Mouse (Mus musculus): ENCODE measurements around the gene Aim2.

Aim2 gene

DNA sequence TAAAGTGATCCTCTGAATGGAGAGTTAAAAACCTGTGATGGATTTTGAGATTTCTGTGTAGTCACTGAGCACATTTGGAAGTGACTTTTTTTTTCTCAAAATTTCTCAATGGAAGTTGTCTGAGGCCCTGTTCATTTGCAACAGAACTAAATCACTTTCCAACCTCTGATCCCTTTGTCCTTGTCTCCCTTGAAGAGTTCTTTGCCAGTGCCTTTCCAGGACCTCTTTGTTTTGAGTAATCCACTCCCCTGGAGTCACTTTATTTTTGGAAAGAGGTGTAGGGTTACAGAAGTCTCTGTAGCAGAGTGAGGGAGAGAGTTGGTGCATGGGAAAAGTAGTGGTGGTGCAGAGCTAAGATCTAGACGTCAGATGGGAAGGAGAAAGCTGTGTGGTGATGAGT, 2.2 kb upstream of the Aim2 start:
- DNase-seq = no peak

DNA sequence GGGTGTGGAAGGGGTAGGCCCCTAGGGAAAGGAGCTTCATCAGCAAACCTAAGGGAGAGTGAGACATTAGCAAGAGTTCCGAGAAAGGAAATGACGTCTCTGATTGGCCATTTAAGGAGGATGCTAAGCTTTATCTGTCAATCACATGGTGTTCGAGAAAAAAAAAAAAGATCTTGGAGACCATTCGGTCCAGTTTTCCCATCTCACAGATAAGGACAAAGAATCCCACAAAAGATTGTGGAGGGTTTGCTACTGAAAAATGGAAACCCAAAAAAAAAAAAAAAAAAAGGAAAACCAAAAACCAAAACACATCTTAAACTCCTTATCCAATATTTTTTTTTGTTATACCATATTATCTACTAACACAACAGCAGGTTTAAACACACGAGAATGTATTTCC, 1.5 kb upstream of the Aim2 start:
- DNase-seq = no peak

DNA sequence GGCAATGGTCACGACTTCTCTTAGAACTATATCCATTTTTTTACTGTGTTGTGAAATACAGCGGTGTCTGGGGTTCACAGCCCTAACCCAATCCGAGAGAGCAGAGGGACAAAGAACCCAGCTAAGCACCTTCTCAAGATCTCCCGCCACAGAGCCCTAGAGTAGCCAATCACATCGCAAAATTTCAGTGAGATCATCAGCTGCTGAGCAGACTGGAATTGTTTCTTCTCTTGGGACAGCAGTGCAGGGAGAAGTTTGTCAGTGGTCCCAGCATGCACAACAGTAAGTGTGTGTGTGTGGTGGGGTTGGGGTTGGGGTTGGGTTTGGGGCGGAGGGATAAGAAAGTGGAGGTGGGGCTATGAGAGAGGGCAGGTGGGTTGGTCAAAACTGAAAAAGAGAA, 733 bp upstream of the Aim2 start:
- DNase-seq = no peak

DNA sequence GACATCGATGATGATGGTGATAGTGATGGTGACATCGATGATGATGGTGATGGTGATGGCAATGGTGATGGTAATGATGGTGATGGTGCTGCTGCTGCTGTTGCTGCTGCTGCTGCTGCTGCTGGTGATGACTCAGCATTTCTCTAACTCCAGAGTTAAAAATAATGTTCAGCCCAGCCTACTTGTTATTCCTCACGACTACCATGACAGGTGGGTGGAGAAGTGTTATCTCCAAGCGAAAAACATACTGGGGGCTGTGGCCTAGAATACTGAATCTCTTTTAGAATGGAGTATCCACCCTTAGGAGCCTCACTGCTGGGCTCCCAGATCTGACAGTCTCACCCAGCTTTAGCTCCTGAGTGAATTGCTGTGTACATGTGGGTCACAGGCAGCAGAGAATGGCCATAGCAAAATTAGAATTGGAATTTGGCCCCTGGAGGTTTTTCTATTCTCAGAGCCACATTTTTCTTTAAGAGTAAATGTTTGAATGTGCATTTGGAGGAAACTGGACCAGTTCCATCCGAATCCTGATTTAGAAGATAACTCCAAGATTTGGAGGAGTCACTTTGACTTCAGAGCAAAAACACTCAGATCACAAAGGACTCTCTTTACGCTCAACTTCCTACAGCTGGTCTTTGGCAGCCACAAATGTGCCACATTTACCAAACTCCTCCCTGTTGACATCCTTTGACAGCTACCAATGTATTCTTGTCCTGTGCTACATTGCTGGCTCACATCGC, 4.6 kb downstream of the Aim2 start:
- DNase-seq = no peak

DNA sequence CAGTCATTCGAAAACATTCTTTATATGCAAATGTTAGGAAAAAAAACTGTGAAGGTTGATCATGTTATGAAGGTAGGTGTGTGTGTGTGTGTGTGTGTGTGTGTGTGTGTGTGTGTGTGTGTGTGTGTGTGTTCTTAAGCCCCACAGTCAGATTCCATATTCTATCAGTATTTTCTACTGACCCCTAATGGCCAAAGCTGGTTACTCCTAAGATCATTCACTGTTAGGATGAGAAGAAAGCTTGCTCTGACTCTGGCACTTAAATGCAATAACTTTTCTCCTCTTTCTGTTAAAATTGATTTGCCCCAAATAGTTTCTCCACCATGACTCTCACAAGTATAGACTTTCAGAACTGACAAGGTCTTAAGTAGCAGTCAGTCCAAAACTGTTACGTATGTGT, 6.0 kb downstream of the Aim2 start:
- no peak for DNase-seq

DNA sequence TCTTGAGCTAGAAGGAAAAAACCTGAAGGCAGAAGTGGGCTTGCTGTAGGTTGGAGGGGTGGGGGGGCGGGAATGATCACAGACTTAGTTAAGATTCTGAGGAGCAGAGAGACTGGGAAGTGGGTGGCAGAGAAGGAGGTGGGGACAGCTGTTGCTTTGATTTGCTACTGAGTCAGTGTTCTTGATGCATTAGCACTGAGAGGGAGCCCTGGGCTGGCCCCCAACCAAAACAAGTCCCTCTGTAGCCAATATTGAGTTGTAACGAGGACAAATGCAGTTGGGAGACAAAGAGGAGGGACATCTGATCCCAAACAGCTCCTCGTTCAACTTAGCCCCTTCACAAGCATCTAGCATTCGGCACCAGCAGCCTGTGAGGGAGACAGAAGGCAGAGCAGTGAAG, 7.1 kb downstream of the Aim2 start:
- DNase-seq = no peak

DNA sequence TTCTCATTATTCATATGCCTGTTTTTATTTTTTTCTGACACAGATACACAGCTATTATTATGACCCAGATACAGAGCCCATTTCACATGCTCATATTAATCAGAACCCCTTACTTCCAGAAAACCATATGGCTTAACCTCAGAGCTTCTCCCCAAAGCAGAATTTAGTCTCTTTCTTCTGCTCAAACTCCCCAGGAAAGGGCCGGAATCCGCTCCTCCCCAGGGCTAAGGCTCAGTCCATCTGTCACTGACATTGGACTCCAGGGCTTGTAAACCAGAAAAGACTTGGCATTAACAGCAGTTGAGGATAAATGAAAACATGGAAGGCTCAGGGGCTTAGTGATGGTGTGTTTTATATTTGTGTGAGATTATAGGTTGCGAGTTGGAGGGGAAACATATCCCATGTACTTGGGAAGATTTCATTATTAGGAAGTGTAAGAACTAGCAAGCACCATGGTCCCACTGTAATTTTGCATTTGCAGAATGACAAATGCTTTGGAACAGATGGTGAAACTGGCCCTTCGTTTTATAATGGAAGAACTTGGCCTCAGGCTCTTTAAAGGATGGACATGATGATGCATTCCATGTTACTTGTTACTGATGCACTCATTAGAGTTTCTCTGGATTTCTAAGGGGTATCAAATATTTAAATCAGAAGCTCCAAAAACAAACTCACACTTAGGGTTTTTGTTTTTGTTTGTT, 9.1 kb downstream of the Aim2 start:
- no peak for DNase-seq

DNA sequence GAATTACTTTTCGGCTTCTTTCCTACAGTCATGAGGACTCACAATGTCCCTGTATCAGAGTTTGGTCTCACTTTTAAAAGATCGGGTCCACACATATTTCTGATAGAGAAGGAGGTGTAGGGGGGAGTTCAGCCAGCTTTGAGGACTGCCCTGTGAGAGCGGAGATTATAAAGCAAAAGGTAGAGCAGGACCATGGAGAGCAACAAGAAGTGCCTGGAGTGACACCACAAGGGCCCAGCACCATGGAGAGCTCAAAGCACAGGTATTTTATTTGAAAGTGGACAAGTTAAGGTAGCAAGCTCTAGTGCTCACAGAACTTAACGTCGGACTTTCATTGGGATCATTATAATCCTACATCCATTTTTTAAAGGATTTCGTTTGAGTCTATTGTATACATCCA, 11.0 kb downstream of the Aim2 start:
- DNase-seq = peak; percentile 14

DNA sequence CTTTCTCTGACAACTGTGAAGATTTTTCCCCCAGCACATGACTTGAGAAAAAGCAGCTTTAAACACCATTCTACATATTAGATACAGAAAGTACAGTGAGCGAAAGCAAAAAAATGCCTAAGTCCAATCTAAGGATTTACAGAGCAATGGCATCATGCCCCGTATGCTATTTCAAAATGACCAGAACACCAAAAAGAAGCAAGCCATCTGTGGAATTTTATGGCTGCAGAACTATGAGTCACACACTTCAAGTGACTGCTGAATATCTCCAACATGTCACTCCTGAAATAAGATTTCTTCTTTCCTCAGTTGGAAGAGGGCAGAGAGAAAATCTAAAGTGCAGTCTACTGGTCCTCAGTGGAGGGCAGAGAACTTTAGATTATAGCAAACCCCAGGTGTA, 12.8 kb downstream of the Aim2 start:
- no peak for DNase-seq

DNA sequence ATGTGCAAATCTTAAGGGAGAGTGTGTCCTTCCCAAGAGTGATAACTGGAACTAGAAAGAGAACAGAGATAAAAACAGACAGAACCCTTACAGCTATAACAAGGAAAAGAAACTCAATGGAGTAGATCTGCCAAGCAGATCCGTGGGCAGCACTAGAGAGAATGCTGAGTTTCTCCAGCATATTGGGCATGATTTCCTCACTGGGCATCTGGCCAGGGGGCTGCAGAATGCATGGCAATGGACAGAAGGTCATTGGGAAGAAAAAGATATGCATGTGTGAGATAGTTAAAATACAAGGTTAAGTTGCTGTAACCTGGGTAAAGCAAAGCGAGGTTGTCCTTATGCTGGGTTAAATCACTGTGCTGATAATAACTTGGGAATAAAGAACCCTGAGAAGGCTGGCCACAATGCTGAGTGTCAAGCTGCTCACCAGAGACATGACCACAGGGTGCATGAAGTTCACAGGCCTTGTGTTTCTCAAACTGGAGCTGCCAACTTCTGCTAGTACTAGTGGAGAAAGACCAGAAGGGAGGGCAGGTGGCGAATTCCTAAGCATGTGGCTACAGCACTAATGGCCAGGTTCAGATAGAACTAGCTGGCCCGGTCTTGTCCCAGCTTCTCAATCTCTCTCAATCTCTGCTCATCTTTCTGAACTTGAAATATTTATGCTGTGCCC, 13.6 kb downstream of the Aim2 start:
- DNase-seq = no peak

DNA sequence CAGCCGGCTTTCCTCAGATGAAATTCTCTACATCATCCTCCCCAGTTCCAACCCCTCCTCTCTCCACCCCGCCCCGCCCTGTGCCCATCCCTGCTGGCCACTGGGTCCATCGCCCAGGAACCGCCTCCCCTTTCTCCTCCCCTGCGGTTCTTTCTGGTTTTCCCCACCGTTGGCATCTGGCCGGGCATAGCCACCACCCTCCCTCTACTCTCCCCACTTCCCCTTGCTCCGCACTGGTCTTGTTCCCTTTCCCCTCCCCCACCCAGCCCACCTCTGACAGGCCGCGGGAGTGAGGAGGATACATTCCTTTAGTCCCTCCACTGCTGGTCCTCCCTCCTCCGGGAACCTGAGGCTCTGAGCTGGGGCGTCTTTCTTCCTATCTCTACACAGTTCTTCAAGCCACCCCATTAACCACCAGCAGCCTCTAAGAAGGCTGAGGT, 15.3 kb downstream of the Aim2 start:
- no peak for DNase-seq

DNA sequence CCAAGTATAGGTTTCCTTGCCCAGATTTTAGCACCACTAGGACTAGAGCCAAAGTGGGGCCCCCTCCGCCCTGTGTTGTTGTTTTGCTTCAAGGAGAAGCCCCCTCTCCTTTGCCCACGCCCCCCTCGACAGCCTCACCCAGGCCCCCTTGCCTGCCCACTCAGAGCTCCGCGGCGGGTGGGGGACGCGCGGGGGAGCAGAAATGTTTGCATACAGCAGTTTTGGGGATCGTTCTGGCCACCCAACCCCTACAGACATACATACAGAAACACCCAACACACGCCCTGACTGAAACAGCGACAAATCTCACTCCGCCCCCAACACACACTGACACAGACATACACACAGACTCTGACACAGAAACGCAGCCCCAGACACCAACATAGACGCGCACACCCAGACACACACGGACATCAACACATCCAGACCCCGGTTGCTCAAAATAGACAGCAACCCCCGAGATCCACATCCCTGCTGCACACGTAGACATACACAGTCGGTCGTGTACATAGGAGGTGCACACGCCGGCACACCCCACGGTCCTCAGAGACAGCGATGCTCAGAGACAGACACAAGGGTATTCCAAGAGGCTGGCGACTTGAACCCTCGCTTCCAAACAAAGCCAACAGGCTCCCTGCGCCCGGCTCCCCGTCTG, 16.1 kb downstream of the Aim2 start:
- DNase-seq = no peak

DNA sequence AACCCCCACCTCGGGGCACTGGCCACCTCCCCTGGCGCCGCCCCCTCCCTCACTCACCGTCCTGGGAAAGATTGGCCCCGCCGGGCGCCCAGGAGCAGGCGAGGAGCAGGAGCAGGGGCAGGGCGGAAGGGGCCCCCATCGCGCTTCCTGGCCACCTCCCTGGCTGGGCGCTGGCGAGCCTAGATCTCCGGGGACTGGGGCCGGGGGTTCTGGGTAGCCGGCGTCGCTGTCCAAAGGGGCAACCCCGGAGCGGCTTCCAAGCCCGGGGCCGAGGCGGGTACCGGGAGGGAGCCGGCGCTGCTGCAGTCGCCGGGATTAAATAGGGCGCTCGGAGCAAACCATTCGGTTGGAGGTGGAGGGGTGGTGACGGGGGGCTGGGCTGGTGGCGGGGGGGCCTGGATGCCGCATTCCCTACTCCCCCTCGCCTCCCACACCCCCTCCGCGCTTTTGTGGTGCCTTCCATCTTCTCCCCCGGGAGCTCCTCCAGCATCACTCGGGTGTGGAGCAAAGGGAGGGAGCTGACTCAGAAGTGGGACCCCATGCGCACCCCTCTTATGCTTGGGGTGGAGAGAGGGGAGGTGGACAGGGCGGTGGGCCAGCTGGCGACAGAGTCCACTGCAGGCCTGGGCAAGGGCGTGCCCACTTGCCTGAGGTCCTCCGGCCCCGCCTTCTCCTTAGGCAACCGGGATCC, 16.8 kb downstream of the Aim2 start, which contains the start of gene Cadm3:
Cadm3 (minus strand) TSS at position 340 of the 691 bp plus-strand sequence.
- no peak for DNase-seq

DNA sequence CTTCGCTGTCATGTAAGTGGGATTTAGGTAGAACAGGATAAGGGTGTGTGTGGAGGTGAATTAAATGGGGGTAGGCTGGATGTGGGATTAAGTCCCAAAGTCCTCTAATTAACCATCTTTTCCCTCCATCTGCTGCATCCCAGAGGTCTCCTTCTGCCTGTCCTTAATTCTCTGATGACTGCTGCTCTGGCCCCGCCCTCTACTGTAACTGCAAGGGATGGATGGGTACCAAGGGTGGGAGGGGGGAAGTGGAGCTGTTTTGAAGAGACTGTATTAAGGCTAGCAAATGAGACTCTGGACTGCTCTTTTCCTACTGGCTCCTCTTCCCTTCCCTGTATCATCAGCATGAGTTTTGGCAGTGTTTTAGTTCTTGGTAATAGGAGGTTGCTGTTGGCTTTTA, 18.9 kb downstream of the Aim2 start:
- no peak for DNase-seq

DNA sequence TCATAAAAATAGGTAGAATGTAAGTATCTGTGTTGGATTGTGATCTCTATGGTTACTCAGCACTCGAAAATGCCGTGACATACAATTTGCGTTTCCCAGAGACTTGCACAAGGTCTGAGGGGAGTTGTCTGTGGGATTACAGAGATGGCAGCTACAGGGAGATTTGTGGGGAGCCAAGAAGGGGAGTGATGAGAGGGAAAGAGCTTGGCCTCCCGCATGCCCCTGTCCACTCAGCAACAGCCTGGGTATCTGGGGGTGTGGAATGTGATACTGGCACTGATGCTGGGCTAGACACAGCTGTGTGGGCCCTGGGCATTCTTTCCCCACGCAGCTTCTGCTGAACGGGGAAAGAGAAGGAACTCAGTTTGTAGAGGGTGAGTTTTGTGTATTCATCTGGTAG, 19.8 kb downstream of the Aim2 start:
- DNase-seq = no peak

DNA sequence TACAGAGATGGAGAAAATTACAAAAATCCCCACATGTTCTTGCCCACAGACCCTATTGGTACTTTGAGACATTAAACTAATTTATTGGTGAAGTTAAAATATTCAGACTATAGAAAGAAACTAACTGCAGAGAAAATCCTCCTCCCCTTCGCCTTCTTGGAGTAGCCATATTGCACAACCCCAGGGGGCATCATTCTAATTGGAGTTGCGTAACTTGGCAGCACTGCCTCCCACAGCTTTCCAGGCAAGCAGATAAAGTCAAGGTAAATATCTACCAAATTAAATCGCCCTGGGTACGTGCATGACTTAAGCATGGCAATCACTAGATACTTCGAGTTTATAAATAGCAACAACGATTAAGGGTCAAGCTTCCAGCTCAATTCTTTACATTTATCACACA, 20.9 kb downstream of the Aim2 start:
- no peak for DNase-seq

DNA sequence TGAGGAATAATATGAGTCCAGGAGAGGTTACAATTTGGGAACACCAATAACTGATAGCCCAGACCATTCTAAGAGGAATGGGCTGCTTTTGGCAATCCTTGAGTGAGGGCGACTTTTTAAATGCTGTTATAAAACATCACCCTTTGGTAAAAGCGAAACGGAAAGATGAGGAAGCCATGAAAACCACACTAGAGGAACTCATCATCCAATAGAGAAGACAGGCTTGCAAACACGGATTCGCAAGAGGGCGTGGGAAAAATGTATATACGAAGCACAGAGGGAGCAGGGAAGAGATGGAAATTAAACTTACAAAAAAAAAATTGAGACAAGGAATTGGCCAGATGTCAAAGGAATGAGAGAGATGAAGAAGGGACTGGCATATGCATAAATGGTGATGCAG, 23.3 kb downstream of the Aim2 start:
- DNase-seq = no peak

DNA sequence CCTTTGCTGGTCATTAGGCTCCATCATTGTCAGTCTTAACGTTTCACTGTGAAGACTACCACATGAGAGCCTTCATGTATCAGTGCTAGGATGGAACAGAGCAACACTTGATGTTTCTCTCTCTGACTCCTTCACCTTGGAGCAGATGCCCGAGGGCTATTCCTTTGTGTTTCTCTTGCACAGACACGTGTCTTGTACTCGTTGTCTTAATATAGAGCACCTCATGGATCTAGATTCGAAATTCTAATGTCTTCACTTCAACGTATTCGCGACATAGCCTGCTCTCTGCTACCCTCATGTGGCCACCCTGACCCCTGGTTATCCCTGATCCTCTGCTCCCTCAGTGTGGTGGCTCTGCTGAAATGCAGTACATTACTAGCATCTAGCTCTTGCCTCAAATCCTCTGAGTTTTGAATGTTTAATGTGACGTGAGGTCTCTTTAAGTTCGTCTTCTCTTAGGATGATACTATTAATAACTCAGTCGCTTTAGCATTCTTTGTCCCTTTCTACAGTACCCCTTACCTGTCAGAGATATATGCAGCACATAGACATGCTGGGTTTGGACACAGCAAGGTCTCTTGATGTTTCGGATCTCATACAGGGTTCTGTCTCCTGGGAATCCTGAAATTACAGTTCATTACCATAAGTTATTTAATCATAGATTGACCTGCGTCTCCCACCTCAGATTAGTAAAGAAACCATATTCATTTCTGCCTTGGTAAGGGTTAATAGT, 26.9 kb downstream of the Aim2 start:
- DNase-seq = no peak

DNA sequence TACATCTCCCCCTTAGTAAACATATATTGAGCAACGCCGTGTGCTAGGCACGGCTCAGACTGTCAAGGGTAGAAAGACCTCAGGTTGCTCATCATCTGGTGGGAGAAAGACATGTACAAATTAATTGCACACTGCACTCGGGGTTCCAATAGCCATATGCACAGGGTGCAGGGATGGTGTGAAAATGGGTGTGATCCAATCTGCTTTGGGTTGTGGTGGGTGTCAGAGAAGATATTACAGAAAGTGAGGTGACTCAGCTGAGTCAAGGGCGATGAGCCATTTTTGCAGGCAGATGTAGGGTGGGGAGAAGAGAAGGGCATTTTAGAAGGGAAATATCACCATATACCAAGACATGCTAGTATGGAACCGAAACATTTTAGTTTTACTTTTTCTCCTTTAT, 30.8 kb downstream of the Aim2 start:
- no peak for DNase-seq

DNA sequence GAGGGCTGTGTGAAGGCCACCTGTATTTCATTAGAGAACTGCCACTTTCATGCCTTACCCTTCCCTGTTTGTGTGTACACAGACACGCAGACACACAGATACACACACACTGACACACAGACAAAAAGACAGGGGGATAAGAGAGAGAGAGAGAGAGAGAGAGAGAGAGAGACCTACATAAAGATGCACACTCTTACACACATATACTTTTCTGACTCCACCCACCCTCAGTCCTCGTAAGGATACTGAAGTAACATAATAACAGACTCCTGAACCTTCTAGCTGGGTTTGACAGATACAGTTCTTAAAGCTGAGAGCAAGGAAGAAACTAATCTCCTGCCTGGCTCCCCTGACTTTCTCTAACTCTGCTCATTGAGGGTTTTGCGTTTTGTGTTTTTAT, 38.8 kb downstream of the Aim2 start:
- DNase-seq = no peak

DNA sequence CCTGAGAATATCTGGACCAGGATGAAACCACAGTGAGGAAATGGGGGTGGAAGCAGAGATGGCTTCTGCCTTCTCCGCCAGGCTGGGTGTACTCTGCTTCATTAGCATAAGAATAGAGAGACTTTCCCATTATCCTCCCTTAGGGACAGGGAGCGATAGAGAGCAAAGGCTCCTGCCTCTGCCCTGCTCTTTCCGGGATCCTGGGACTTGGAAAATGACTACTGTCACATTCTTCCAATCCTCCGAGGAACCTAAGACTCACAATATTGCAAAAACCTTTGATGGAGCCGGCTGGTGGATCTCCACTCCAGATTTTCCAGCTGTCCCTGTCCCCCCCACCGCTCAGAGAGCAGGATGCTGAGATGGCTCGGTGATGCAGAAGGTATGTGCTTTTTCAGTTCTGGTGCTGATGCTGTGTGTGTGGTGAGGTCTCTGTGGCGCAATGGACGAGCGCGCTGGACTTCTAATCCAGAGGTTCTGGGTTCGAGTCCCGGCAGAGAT, 39.3 kb downstream of the Aim2 start:
- no peak for DNase-seq

DNA sequence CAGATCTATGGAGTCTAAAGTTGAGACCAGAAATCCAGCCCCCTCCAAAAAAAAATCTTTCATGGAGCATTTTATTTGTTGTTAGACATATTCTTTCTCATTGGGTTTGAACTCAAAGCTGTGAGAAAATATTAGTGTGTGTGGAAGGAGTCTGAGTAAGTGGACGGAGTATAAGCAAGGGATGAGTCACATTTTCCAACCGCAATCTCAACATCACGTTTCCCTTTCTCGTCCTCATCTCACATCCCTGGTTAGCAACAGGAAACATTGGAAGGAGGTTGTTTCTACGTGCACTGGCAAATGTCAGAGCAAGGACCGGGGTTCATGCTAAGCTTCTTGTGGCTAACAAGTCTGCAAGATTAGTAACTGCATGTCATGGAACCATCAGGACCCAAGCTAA, 41.1 kb downstream of the Aim2 start:
- no peak for DNase-seq
